Mouse (Mus musculus) erythroblast, embryonic 14.5 days (primary cell): Measurements from ENCODE around the gene C3. TPM values are rescaled to one million over a fixed set of nuclear protein-coding genes. Genes with fewer than 3 reads are reported as not detected.

Experiments used
- H3K27me3 ChIP-seq: 2 replicates; pipeline ENCODE4 v1.6.1; 2012; ENCODE audit warnings: inconsistent platforms; ENCODE audit not compliant: control insufficient read depth
- H3K36me3 ChIP-seq: 2 replicates; pipeline ENCODE4 v1.6.1; 2012; ENCODE audit warnings: mild to moderate bottlenecking, inconsistent platforms; ENCODE audit not compliant: control insufficient read depth
- H3K4me1 ChIP-seq: 2 replicates; pipeline ENCODE4 v1.6.1; 2012; ENCODE audit warnings: inconsistent platforms; ENCODE audit not compliant: control insufficient read depth
- H3K4me3 ChIP-seq: replicated peaks from 2 replicates; pipeline ENCODE3; 2012; ENCODE audit warnings: moderate library complexity, mild to moderate bottlenecking, inconsistent platforms
- H3K9me3 ChIP-seq: 2 replicates; pipeline ENCODE4 v1.6.1; 2012; ENCODE audit warnings: low read length, inconsistent platforms, mixed read lengths; ENCODE audit not compliant: control insufficient read depth
- GATA1 ChIP-seq: IDR thresholded peaks from 2 replicates; pipeline ENCODE4 v1.6.1; 2012; ENCODE audit warnings: low read length, inconsistent platforms, mixed read lengths
- TAL1 ChIP-seq: IDR thresholded peaks from 3 replicates; pipeline ENCODE4 v1.6.1; 2012; ENCODE audit warnings: low read length, inconsistent platforms, mixed read lengths
- polyA plus RNA-seq: library from polyadenylated mRNA; stranded (reverse); fragments of >175 nt; gene quantifications from 2 replicates; pipeline ENCODE4 v1.2.3, GENCODE M21; 2012

Gene C3
- polyA plus RNA-seq, 1 experiment: 0.11 TPM

- Histone ChIP-seq H3K4me1 (peaks cover 54% of the 10 kb centered on the region), H3K9me3 (no peaks in the 10 kb centered on the region), H3K27me3 (peaks cover 23% of the 10 kb centered on the region), H3K36me3 (peaks cover 28% of the 10 kb centered on the region), H3K4me3 (peak overlapping the region; percentile 68)
- no peak for TF ChIP-seq TAL1
- peak; percentile 48; the same call in 1 of the 2 replicates for TF ChIP-seq GATA1
Measured at GRCm38 (mm10) chr17:57247393-57248200, 19.7 kb upstream of the C3 start.

GRCm38 (mm10) chr17:57246663-57247392 is 18.9 kb upstream of the C3 start:
- peaks cover 54% of the 10 kb centered on the region for H3K4me1 ChIP-seq
- TF ChIP-seq TAL1 (no peak), GATA1 (no peak)
- H3K27me3 ChIP-seq: peaks cover 23% of the 10 kb centered on the region
- no peaks in the 10 kb centered on the region for H3K9me3 ChIP-seq
- peak overlapping the region; percentile 68 for H3K4me3 ChIP-seq
- H3K36me3 ChIP-seq: peaks cover 34% of the 10 kb centered on the region

DNA sequence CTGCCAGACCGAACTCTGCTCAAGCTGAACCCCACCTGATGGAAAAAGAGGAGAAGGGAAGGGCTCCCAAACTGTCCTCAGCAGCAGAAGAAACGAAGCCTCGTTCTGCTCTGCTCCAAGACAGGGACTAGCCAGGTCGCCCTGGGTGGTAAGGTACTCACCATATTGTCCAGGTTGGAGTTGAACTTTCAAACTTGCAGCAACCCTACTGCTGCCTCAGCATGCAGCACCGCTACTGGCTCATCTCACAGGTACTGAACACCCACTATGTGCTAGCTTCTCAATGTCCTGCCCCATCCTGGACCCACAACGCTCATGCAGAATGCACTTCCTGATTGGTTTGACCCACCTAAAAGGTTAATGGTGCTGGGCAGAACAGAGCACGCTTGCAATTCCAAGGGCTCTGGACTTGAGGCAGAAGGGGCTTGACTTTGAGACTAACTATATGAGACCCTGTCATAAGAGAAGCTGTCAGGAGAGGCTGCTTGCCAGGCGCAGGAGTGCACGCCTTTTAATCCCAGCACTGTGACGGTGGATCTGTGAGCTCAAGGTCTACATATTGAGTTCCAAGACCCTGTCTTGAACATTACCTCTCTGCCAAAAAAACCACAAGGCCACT is 17.5 kb upstream of the C3 start:
- Histone ChIP-seq H3K27me3 (peaks cover 11% of the 10 kb centered on the region), H3K36me3 (peaks cover 38% of the 10 kb centered on the region), H3K4me3 (no peak overlapping the region), H3K9me3 (no peaks in the 10 kb centered on the region), H3K4me1 (peaks cover 51% of the 10 kb centered on the region)
- TF ChIP-seq TAL1 (no peak), GATA1 (no peak)

- Histone ChIP-seq H3K36me3 (peaks cover 38% of the 10 kb centered on the region), H3K9me3 (no peaks in the 10 kb centered on the region), H3K4me3 (no peak overlapping the region), H3K4me1 (peaks cover 35% of the 10 kb centered on the region), H3K27me3 (no peaks in the 10 kb centered on the region)
- no peak for TF ChIP-seq TAL1
- no peak for TF ChIP-seq GATA1
Measured at GRCm38 (mm10) chr17:57243650-57244370, 15.9 kb upstream of the C3 start.

DNA sequence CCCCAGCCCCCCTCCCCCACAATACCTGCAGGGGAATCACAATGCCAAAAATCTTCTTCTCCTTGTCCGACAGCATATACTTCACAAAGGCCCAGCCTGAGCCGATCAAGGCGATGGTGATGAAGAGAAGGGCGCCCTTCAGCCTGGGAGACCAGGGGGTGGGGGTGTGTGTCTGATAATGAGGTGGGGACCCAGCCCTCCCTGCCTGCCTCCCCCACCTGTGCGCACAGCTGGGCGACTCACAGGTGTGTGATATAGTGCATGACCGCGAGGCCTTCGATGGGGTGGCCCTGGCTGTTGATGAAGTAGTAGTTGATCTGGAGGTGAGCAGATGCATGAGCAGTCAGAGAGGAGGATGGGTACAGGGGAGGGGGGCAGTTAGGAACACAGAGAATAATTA is 9.2 kb upstream of the C3 start:
- TF ChIP-seq TAL1 (no peak), GATA1 (no peak)
- H3K9me3 ChIP-seq: no peaks in the 10 kb centered on the region
- no peaks in the 10 kb centered on the region for H3K27me3 ChIP-seq
- H3K36me3 ChIP-seq: peaks cover 50% of the 10 kb centered on the region
- H3K4me1 ChIP-seq: no peaks in the 10 kb centered on the region; the same call in 1 of the 2 replicates
- no peak overlapping the region for H3K4me3 ChIP-seq

GRCm38 (mm10) chr17:57235803-57236202 is 7.9 kb upstream of the C3 start:
- peaks cover 42% of the 10 kb centered on the region for H3K36me3 ChIP-seq
- no peak overlapping the region for H3K4me3 ChIP-seq
- no peaks in the 10 kb centered on the region for H3K27me3 ChIP-seq
- no peaks in the 10 kb centered on the region for H3K9me3 ChIP-seq
- no peaks in the 10 kb centered on the region; the same call in 1 of the 2 replicates for H3K4me1 ChIP-seq
- TF ChIP-seq TAL1 (no peak), GATA1 (no peak)

DNA sequence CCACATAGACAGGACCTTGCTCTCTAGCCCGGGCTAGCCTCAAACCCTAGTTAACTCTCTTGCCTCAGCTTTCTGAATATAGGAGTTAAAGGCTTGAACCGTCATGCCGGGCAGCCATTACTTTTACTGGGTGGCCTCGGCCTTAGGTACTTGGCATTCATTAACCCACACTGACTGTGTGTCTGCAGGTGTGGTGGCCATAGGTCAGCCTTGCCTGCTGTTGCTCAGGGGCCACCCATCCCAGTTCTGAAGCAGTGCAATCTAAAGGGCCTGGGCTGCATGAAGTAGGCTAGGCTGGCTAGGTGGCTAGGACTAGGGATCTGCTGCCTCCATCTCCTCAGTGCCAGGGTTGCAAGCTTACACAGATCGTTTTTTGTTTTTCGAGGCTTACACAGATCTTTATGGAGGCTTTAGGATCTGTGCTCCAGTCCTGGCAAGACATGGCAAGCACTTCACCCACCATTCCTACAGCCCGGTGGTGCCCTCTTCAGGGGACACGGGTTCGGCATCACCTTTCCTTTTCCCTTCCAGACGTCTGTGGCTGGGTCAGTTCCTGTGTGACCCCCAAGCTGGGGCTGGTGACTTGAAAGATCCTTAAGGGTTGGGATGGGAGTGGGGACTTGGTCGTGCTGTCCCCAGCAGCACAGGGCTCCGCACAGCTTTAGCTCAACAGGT is 6.5 kb upstream of the C3 start:
- no peaks in the 10 kb centered on the region for H3K27me3 ChIP-seq
- no peaks in the 10 kb centered on the region; the same call in 1 of the 2 replicates for H3K4me1 ChIP-seq
- peak overlapping the region; percentile 52 for H3K4me3 ChIP-seq
- TF ChIP-seq TAL1 (no peak), GATA1 (no peak)
- peaks cover 42% of the 10 kb centered on the region for H3K36me3 ChIP-seq
- no peaks in the 10 kb centered on the region for H3K9me3 ChIP-seq

- Histone ChIP-seq H3K4me1 (no peaks in the 10 kb centered on the region; the same call in 1 of the 2 replicates), H3K36me3 (peaks cover 38% of the 10 kb centered on the region), H3K9me3 (no peaks in the 10 kb centered on the region), H3K4me3 (peak overlapping the region; percentile 52), H3K27me3 (no peaks in the 10 kb centered on the region)
- TF ChIP-seq GATA1 (no peak), TAL1 (no peak)
Measured at GRCm38 (mm10) chr17:57233038-57233437, 5.1 kb upstream of the C3 start.
